Mouse (Mus musculus) thymus, adult 2 months (tissue): ENCODE measurements around the gene Emsy.

ENCODE experiments used
- CTCF ChIP-seq: fragments of 200-500 bp; IDR thresholded peaks from 2 replicates; pipeline ENCODE4 v1.5.1; 2012; ENCODE audit warnings: mild to moderate bottlenecking, control low read depth, low read length, moderate library complexity, borderline replicate concordance; ENCODE audit not compliant: control insufficient read depth, poor library complexity, insufficient read depth; ENCODE audit errors: extremely low read depth
- POLR2A ChIP-seq: fragments of 200-500 bp; IDR thresholded peaks from 2 replicates; pipeline ENCODE4 v1.6.1; 2012; ENCODE audit warnings: mild to moderate bottlenecking, low read length, control low read depth, moderate library complexity; ENCODE audit not compliant: control insufficient read depth, poor library complexity, insufficient read depth; ENCODE audit errors: extremely low read depth

- no peak for TF ChIP-seq POLR2A
- TF ChIP-seq CTCF: no peak
Measured at GRCm38 (mm10) chr7:98558128-98558921, 98.3 kb downstream of the Emsy start.
